Comparison of ENCODE assay signal across 9 mouse cellular contexts in genomic region chr14:34777810-34778209, GRCm38 (mm10). TPM values are rescaled to one million over a fixed set of nuclear protein-coding genes. Genes with fewer than 3 reads are reported as not detected.
A peak's percentile ranks its signal among the peaks of the same experiment; 100 is the strongest.
DNase-seq lines count a peak whose midpoint lies in the region; ATAC-seq lines count a peak whose summit lies in the region.
"Had no signal": no experiment of that assay in that cellular context is flagged by ENCODE, and none has a peak within 500 bp of the region (broad histone marks: within the 10 kb centered on the region; RNA-seq: fewer than 3 reads in every experiment).

No protein-coding gene starts in this region.

- no peak overlapping the region for H3K4me3 ChIP-seq in heart, embryonic 11.5 days (ENCODE audit: low read depth, low read length)
- no peak overlapping the region for H3K4me3 ChIP-seq in heart, embryonic 10.5 days
- H3K4me3 ChIP-seq: embryonic facial prominence, embryonic 13.5 days had no signal

- 17% methylated on average over 10 of the region's 10 CpGs for WGBS in heart, embryonic 11.5 days (ENCODE audit: insufficient replicate concordance)
- 22% methylated on average over 10 of the region's 10 CpGs for WGBS in heart, embryonic 10.5 days

- no peak overlapping the region for H3K9ac ChIP-seq in heart, embryonic 11.5 days (ENCODE audit: low read depth, low read length)
- H3K9ac ChIP-seq: embryonic facial prominence, embryonic 13.5 days had no signal

- no peak overlapping the region for H3K27ac ChIP-seq in heart, embryonic 11.5 days (ENCODE audit: low read depth, low read length)
- H3K27ac ChIP-seq in heart, embryonic 10.5 days: no peak overlapping the region
- H3K27ac ChIP-seq: embryonic facial prominence, embryonic 13.5 days had no signal

- 0 out of 2 replicates have a peak, but pooled peaks cover 4% of the 10 kb centered on the region for H3K27me3 ChIP-seq in heart, embryonic 11.5 days (ENCODE audit: control insufficient read depth, insufficient read depth, low read length)
- H3K27me3 ChIP-seq in heart, embryonic 10.5 days (ENCODE audit: insufficient read depth, poor library complexity, severe bottlenecking): peaks cover 11% of the 10 kb centered on the region
- H3K27me3 ChIP-seq: embryonic facial prominence, embryonic 13.5 days had no signal

- no peaks in the 10 kb centered on the region for H3K36me3 ChIP-seq in heart, embryonic 11.5 days (ENCODE audit: control insufficient read depth, insufficient read depth, low read length)
- no peaks in the 10 kb centered on the region for H3K36me3 ChIP-seq in heart, embryonic 10.5 days
- H3K36me3 ChIP-seq: embryonic facial prominence, embryonic 13.5 days had no signal

- DNase-seq in heart, adult 18-20 months: peak; percentile 25 to 74
- DNase-seq in NIH3T3 (ENCODE audit: low read depth): peak; percentile 85
- peak; percentile 32 to 61 for DNase-seq in cerebellum, postnatal 25 days
- DNase-seq in heart, embryonic 10.5 days (ENCODE audit: low spot score): peak; percentile 77
- DNase-seq in kidney, postnatal 14 days: peak; percentile 55
- peak; percentile 67 for DNase-seq in lung, postnatal 36 days
- peak; percentile 19 for DNase-seq in right cerebral cortex, postnatal 4 days

- H3K4me1 ChIP-seq in heart, embryonic 11.5 days (ENCODE audit: control insufficient read depth, insufficient read depth, low read length): no peaks in the 10 kb centered on the region
- no peaks in the 10 kb centered on the region for H3K4me1 ChIP-seq in heart, embryonic 10.5 days
- H3K4me1 ChIP-seq: embryonic facial prominence, embryonic 13.5 days had no signal

- no peak overlapping the region for H3K4me2 ChIP-seq in heart, embryonic 11.5 days
- H3K4me2 ChIP-seq: embryonic facial prominence, embryonic 13.5 days had no signal

- peaks cover 3% of the 10 kb centered on the region; the same call in 1 of the 2 replicates for H3K9me3 ChIP-seq in heart, embryonic 11.5 days (replicated peaks; ENCODE audit: control insufficient read depth, low read length)
- H3K9me3 ChIP-seq in heart, embryonic 10.5 days: no peaks in the 10 kb centered on the region; the same call in 1 of the 2 replicates
- H3K9me3 ChIP-seq: embryonic facial prominence, embryonic 13.5 days had no signal

- ATAC-seq in heart, embryonic 11.5 days (replicated peaks; ENCODE audit: insufficient number of reproducible peaks, low FRiP score, low TSS enrichment): no peak

RNA-seq across cellular contexts. Expression of gene Grid1, which starts 42.1 kb away (rescaled TPM):
- not detected for total RNA-seq in heart, adult 18-20 months (2021)
- 0.57 and 0.80 TPM in 2 replicates for polyA plus RNA-seq in heart, embryonic 11.5 days (2014; fragmentation: Nextera tagmentation; extraction: Ambion mirVana)
- 0.16 and 0.59 TPM in 2 replicates for polyA plus RNA-seq in heart, embryonic 10.5 days (2016; fragmentation: Nextera tagmentation; extraction: Ambion mirVana)

Comparison
In these comparisons a context has a peak if more than half of its experiments do, and no peak if none do; other contexts are left out.
1. DNase-seq: peak in every context shown above with its lines; median percentile 85 in NIH3T3; 77 in heart, embryonic 10.5 days; 67 in lung, postnatal 36 days; 55 in kidney, postnatal 14 days; 50 in heart, adult 18-20 months; 46 in cerebellum, postnatal 25 days; 19 in right cerebral cortex, postnatal 4 days.